Mouse (Mus musculus) lung, postnatal 0 days (tissue): ENCODE results near the gene Acot13.

ENCODE experiments used
- CTCF ChIP-seq: IDR thresholded peaks from 2 replicates; pipeline ENCODE4 v1.5.1; 2016; ENCODE audit warnings: antibody characterized with exemption, mild to moderate bottlenecking
- EP300 ChIP-seq: IDR thresholded peaks from 2 replicates; pipeline ENCODE4 v1.6.1; 2016; ENCODE audit warnings: antibody characterized with exemption, mild to moderate bottlenecking, control low read depth

GRCm38 (mm10) chr13:24803196-24803595, 28.1 kb downstream of the Acot13 start:
- TF ChIP-seq EP300 = no peak
- TF ChIP-seq CTCF = no peak
